Mouse (Mus musculus) hindbrain, embryonic 11.5 days (tissue): ENCODE results near the gene Best3. TPM values are rescaled to one million over a fixed set of nuclear protein-coding genes. Genes with fewer than 3 reads are reported as not detected.

ENCODE experiments used
- ATAC-seq: fragments of 200-750 bp; cut with Nextera tagmentation; 2 replicates; pipeline ENCODE4 v1.8.0; 2017; ENCODE audit warnings: mild to moderate bottlenecking, moderate TSS enrichment, moderate library complexity; ENCODE audit not compliant: low FRiP score
- DNase-seq: peaks from one replicate; pipeline ENCODE4 v3.0.0-alpha.2; 2015; ENCODE audit warnings: low spot score
- H3K27ac ChIP-seq: fragments of 300-500 bp; sonication (generic); 2 replicates; pipeline ENCODE4 v1.5.1; 2014; ENCODE audit warnings: mild to moderate bottlenecking, low read depth, low read length
- H3K27me3 ChIP-seq: fragments of 300-500 bp; sonication (generic); 2 replicates; pipeline ENCODE4 v1.6.1; 2014; ENCODE audit warnings: mild to moderate bottlenecking, low read length, moderate library complexity, mixed read lengths; ENCODE audit not compliant: control insufficient read depth, insufficient read depth
- H3K36me3 ChIP-seq: fragments of 300-500 bp; sonication (generic); 2 replicates; pipeline ENCODE4 v1.6.1; 2014; ENCODE audit warnings: mild to moderate bottlenecking, low read length, moderate library complexity, mixed read lengths; ENCODE audit not compliant: control insufficient read depth, insufficient read depth
- H3K4me1 ChIP-seq: fragments of 300-500 bp; sonication (generic); replicated peaks from 2 replicates; pipeline ENCODE4 v1.6.1; 2014; ENCODE audit warnings: low read length, mixed read lengths; ENCODE audit not compliant: control insufficient read depth, insufficient read depth
- H3K4me2 ChIP-seq: fragments of 300-500 bp; sonication (generic); replicated peaks from 2 replicates; pipeline ENCODE4 v1.6.1; 2014; ENCODE audit warnings: mild to moderate bottlenecking, low read depth, low read length
- H3K4me3 ChIP-seq: fragments of 300-500 bp; sonication (generic); 2 replicates; pipeline ENCODE4 v1.5.1; 2014; ENCODE audit warnings: low read depth, low read length
- H3K9ac ChIP-seq: fragments of 300-500 bp; sonication (generic); 2 replicates; pipeline ENCODE4 v1.6.1; 2014; ENCODE audit warnings: low read depth, low read length
- H3K9me3 ChIP-seq: fragments of 300-500 bp; sonication (generic); 2 replicates; pipeline ENCODE4 v1.6.1; 2016; ENCODE audit warnings: low read length; ENCODE audit not compliant: control insufficient read depth
- WGBS: fragments of 180-500 bp; shearing (Covaris S2); extraction: QIAGEN DNeasy Blood & Tissue Kit; methylation state at CpG from one replicate; pipeline ENCODE4 v1.1.7; 2014; 5-methylcytosine and 5-hydroxymethylcytosine counted together
- polyA plus RNA-seq: library from polyadenylated mRNA; unstranded; fragments of >200 nt; fragmentation: Nextera tagmentation; extraction: Ambion mirVana; gene quantifications from 2 replicates; pipeline ENCODE4 v1.2.1, GENCODE M21; 2014

Best3 gene
- polyA plus RNA-seq, 1 experiment from 2014 or later, result 0.20 TPM

- 91% methylated on average over 8 of the region's 8 CpGs for WGBS
- ATAC-seq, result no peak
- no peak overlapping the region for H3K27ac ChIP-seq
Observed at GRCm38 (mm10) chr10:116993971-116994370, 7.9 kb downstream of the Best3 start.

GRCm38 (mm10) chr10:116995162-116995561, 9.0 kb downstream of the Best3 start:
- Histone ChIP-seq H3K4me3 (no peak overlapping the region), H3K27ac (no peak overlapping the region), H3K27me3 (no peaks in the 10 kb centered on the region), H3K9me3 (no peaks in the 10 kb centered on the region), H3K4me2 (no peak overlapping the region), H3K4me1 (no peaks in the 10 kb centered on the region), H3K9ac (no peak overlapping the region), H3K36me3 (no peaks in the 10 kb centered on the region)
- WGBS, result 80% methylated on average over 5 of the region's 5 CpGs
- ATAC-seq (no peak), DNase-seq (no peak)

More at GRCm38 (mm10) chr10:116993971-116994370, 7.9 kb downstream of the Best3 start:
- DNase-seq, result no peak
- no peak overlapping the region for H3K4me2 ChIP-seq
- H3K4me1 ChIP-seq, result no peaks in the 10 kb centered on the region
- no peak overlapping the region for H3K4me3 ChIP-seq
- no peak overlapping the region for H3K9ac ChIP-seq
- no peaks in the 10 kb centered on the region for H3K27me3 ChIP-seq
- no peaks in the 10 kb centered on the region for H3K9me3 ChIP-seq
- H3K36me3 ChIP-seq, result no peaks in the 10 kb centered on the region

GRCm38 (mm10) chr10:116995584-116996235, 9.6 kb downstream of the Best3 start:
- Histone ChIP-seq H3K9me3 (no peaks in the 10 kb centered on the region), H3K27ac (no peak overlapping the region), H3K4me2 (no peak overlapping the region), H3K4me3 (no peak overlapping the region), H3K4me1 (no peaks in the 10 kb centered on the region), H3K36me3 (no peaks in the 10 kb centered on the region), H3K9ac (no peak overlapping the region), H3K27me3 (no peaks in the 10 kb centered on the region)
- 75% methylated on average over 6 of the region's 6 CpGs for WGBS
- DNase-seq, result no peak
- no peak for ATAC-seq

GRCm38 (mm10) chr10:116996236-116996600, 10.1 kb downstream of the Best3 start:
- 84% methylated on average over 6 of the region's 6 CpGs for WGBS
- no peak for DNase-seq

GRCm38 (mm10) chr10:116998716-116999455, 12.8 kb downstream of the Best3 start:
- Histone ChIP-seq H3K36me3 (no peaks in the 10 kb centered on the region), H3K4me3 (no peak overlapping the region), H3K27ac (no peak overlapping the region), H3K4me1 (no peaks in the 10 kb centered on the region), H3K9ac (no peak overlapping the region), H3K9me3 (no peaks in the 10 kb centered on the region), H3K4me2 (no peak overlapping the region), H3K27me3 (no peaks in the 10 kb centered on the region)
- no peak for ATAC-seq
- WGBS, result 88% methylated on average over 17 of the region's 17 CpGs
- DNase-seq, result no peak

More at GRCm38 (mm10) chr10:116996236-116996600, 10.1 kb downstream of the Best3 start:
- H3K4me3 ChIP-seq, result no peak overlapping the region
- no peaks in the 10 kb centered on the region for H3K4me1 ChIP-seq
- H3K27me3 ChIP-seq, result no peaks in the 10 kb centered on the region
- H3K27ac ChIP-seq, result no peak overlapping the region
- no peak overlapping the region for H3K9ac ChIP-seq
- ATAC-seq, result no peak
- H3K9me3 ChIP-seq, result no peaks in the 10 kb centered on the region
- no peaks in the 10 kb centered on the region for H3K36me3 ChIP-seq
- no peak overlapping the region for H3K4me2 ChIP-seq

- no peak for DNase-seq
- H3K27ac ChIP-seq, result no peak overlapping the region
- H3K27me3 ChIP-seq, result no peaks in the 10 kb centered on the region
- no peaks in the 10 kb centered on the region for H3K9me3 ChIP-seq
- ATAC-seq, result no peak
- H3K9ac ChIP-seq, result no peak overlapping the region
- H3K36me3 ChIP-seq, result no peaks in the 10 kb centered on the region
- no peak overlapping the region for H3K4me3 ChIP-seq
- WGBS, result 83% methylated on average over 12 of the region's 12 CpGs
- no peak overlapping the region for H3K4me2 ChIP-seq
- H3K4me1 ChIP-seq, result no peaks in the 10 kb centered on the region
Observed at GRCm38 (mm10) chr10:117000975-117001374, 14.9 kb downstream of the Best3 start.

GRCm38 (mm10) chr10:117004695-117005094, 18.6 kb downstream of the Best3 start:
- no peaks in the 10 kb centered on the region for H3K9me3 ChIP-seq
- H3K27me3 ChIP-seq, result no peaks in the 10 kb centered on the region
- no peaks in the 10 kb centered on the region for H3K36me3 ChIP-seq
- no peak overlapping the region for H3K27ac ChIP-seq
- no peak; the same call in 1 of the 2 replicates for ATAC-seq
- H3K9ac ChIP-seq, result no peak overlapping the region
- DNase-seq, result no peak
- 76% methylated on average over 5 of the region's 5 CpGs for WGBS
- no peak overlapping the region for H3K4me2 ChIP-seq
- H3K4me1 ChIP-seq, result no peaks in the 10 kb centered on the region
- H3K4me3 ChIP-seq, result no peak overlapping the region

- ATAC-seq, result no peak
- Histone ChIP-seq H3K9me3 (no peaks in the 10 kb centered on the region), H3K36me3 (no peaks in the 10 kb centered on the region), H3K27me3 (no peaks in the 10 kb centered on the region), H3K9ac (no peak overlapping the region), H3K4me1 (no peaks in the 10 kb centered on the region), H3K4me3 (no peak overlapping the region), H3K27ac (no peak overlapping the region), H3K4me2 (no peak overlapping the region)
- WGBS, result 80% methylated on average over 12 of the region's 12 CpGs
- DNase-seq, result no peak
Observed at GRCm38 (mm10) chr10:117005707-117006464, 19.8 kb downstream of the Best3 start.
